Mouse (Mus musculus) right cerebral cortex, postnatal 10 days (tissue): ENCODE results near the gene Rftn1.
A peak's percentile ranks its signal among the peaks of the same experiment; 100 is the strongest.

Experiments
- DNase-seq, 2 experiments: peaks; one replicate each; pipeline ENCODE4 v3.0.0; 2021; ENCODE audit warnings: low spot score in 2 of 2

The Rftn1 gene

GRCm38 (mm10) chr17:50031548-50032491 lies 158.7 kb downstream of the Rftn1 start:
- no peak for DNase-seq

GRCm38 (mm10) chr17:50025651-50026050 lies 164.8 kb downstream of the Rftn1 start:
- no peak for DNase-seq

- peak in 1 of 2 experiments; percentile 36 for DNase-seq
These were observed 165.3 kb downstream of the Rftn1 start for GRCm38 (mm10) chr17:50025173-50025626.

DNA sequence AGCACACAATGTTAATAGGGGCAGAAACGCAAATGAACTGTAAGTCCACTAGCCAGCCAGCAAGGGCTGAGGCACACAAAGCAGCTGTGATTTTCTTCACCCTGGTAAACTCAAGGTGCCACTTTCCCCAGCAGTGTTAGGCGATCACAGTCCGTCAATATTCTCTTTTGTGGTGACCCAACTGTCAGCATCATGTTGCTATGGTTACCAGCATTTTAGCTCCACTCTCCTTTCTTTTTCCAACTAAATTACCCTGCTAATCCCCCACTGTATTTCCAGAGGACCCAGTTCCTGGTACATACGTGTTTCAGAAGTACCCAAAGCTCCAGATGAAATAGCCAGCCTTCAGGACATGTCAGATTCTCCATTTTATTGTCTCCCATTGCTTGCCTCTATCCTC lies 169.1 kb downstream of the Rftn1 start:
- no peak for DNase-seq

GRCm38 (mm10) chr17:50020211-50021001 lies 170.1 kb downstream of the Rftn1 start:
- peak; percentile 50 to 53 for DNase-seq

DNA sequence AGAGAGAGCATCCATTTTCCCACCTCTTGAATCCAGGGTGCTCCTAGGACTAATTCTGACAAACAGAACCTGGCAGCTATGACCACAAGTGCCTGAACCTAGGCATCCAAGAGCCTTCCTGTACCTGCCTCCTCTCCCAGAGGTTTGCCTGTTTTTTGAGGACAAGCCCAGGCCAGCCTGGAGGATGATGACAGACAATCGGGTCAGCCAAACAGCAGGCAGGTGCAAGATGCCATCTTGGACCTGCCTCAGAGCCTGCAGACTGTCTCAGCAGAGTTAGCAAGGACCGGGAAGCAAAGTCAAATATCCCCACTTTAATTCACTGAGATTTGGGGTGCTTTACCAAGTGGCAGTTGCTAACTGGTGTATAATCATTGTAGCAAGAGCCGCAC lies 170.7 kb downstream of the Rftn1 start:
- DNase-seq: no peak

DNA sequence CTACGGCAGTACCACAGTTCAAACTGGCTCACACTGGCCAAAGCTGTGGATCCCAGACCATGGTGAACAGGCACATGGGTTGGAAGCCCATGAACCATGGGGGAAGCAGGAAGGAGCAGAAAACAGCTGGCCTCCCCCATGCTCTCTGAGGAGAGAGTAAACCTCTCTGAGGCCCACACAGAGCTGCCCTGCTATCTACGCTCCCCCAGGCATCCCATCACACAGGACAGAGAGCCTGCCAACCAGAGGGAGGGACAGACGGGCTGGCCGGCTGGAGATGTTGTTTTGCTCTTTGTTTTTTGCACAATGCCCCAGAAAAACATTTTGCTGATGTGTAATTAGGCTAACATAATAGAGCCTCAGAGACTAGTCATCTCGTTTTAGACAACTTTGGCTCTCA lies 171.4 kb downstream of the Rftn1 start:
- DNase-seq: no peak

DNA sequence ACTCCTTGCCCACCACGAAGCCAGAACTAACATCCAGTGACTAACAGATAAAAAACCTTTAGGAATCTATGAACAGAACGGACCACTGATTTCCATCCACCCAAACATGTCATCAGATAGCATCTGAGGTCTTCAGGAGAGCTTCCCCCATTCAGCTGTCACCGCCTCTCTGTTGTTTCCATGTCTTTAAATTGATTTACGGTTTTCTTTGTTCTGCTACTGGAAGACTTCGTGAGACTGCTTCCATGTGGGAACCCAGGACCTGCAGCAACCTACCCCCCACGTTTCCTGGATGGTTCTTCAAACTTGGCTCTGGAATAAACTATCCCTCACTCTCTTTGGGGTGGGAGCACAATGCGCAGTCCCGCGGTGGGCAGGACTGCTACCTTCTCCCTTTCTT lies 175.8 kb downstream of the Rftn1 start:
- no peak for DNase-seq

DNA sequence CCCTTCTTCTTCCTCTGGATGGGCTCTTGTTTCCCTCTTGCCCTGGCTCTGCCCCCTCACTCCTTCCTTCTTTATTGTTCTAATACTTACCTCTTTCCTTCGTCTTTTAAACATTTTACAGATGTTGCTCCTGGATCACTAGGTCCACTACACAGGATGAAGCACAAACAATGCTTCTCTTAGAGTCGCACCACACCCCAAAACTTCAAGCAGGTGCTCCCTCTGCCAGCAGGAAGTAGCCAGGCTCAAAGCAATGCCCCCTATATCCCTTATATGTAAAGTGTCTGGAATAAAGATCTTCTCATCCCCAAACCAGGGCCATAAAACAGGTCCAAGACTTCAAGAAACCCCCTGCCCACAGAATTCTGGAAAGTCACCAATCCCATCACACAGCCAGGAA lies 176.6 kb downstream of the Rftn1 start:
- no peak for DNase-seq

GRCm38 (mm10) chr17:50010096-50010495 lies 180.4 kb downstream of the Rftn1 start:
- no peak for DNase-seq

DNA sequence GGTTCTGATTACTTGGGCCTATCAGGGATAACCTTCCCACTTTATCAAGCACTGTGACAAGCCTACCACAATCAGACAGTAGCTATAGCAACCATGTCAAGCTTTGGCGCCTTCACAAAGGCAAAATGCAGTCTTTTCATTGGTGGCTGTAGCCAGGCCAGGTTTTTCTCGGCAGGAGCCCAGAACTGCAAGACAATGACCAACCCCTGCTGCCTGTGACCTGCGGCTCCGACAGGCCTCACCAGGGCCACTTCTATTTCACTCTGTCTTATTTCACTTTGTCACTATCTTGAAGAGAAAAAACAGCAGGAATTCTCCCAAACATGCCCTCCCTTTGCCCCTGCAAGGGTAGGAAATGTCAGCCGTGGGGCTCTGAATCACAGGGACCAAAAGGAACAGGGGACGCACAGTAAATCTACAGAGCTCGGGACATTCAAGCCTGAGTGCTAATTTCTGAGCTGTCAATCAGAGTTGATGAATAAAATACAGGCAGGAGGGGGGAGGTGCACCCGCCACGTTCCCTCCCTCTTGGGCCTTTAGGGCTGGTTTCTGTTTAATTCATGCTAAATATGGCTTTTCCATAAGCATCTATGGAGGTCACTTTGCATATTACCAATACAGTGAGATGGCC lies 183.6 kb downstream of the Rftn1 start:
- DNase-seq: peak; percentile 60 to 67

DNA sequence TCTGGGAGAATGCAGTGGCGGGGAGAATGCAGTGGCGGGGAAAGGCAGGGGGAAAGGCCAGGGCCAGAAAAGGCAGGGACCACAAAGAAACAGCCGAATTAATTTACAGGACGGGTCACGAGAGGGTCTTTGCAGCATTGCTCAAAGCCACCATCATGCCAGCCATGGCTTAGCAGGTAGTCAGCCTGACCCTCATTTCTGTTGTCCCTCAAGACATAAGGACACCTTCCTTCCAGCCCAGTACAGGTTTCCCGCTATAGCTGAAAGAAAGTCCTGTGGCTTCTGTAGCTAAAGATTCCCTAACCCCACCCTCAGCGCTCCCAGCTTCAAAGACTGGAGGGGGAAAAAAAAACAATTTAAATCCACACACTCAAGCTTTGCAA lies 184.1 kb downstream of the Rftn1 start:
- DNase-seq: no peak

DNA sequence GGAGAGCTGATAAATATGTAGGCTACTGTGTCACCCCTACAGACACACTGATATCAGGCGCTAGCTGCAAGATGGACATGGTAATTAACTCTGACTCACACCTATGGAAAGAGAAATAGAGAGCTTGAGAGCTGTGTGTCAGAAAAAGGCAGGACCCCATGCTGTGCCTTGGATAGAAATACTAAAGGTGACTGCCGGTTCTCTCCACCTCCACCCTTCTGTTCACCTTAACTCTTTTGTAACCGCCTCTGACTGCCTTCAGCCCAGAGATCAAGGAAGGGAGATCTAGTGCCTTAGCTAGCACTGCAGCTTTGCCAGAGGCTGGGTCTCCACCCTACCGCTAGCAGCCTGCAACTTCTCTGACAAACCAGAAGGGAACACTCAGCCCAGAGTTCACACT lies 187.3 kb downstream of the Rftn1 start:
- no peak for DNase-seq

DNA sequence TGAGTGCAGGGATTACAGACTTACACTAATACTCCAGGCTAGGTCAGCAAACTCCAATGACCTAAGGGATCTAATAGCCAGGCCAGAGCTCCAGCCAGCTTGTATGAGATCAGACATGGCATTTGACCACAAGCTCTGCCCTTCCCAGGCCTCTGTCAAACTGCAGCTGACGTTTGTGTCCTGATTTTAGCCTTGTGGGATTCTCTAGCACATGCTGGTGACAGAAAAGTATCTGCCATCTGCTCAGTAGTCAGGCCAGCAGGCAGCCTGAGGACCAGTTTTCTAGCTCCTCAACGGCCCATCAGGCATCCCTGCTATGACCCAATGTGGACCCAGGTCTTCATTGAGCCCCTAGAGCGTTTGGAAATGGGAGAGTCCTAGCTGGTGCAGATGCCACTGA lies 188.3 kb downstream of the Rftn1 start:
- DNase-seq: no peak

DNA sequence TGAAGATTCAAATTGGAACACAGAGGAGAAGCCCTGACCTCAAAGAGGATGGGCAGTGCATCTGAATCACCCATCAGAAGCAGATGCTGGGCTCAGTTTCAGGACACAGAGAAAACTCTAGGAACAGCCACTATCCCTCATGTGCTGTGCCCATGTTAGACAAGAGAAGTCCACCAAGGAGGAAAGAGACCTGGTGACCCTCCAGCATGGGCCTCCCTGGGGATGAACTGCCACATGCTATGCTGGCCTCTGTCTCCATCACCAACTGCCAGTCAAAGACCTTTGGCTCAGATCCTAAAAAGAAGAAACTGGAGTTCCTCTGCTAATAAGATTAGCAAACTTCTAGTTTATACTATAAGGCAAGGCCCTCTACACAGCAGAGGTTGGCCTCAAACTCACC lies 188.7 kb downstream of the Rftn1 start:
- DNase-seq: no peak

GRCm38 (mm10) chr17:50000580-50000979 lies 189.9 kb downstream of the Rftn1 start:
- no peak for DNase-seq

DNA sequence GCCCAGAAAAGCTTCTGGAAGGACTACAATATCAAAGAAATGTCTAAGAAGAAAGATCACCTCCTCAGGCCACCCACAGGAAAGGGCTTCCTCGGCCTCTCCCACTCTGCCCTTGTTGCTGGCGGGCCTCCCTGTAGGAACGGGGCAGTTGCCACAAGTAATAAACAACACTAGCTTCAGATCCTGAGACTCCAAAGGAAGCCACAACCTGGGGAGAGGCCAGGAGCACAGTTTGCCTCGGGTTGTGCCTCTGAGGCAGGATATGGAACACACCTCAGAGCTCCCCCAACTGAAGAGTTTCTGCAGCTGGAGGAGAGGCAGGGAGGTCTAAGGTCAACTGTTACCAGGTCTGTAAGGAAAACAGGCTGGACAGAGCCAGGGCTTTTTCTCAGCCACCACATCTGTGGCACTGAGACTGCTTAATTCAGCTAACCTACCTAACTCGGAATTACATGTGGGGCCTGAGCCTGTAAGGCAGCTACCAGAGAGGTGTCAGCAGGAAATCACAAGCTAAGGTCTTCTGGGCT lies 193.8 kb downstream of the Rftn1 start:
- no peak for DNase-seq

DNA sequence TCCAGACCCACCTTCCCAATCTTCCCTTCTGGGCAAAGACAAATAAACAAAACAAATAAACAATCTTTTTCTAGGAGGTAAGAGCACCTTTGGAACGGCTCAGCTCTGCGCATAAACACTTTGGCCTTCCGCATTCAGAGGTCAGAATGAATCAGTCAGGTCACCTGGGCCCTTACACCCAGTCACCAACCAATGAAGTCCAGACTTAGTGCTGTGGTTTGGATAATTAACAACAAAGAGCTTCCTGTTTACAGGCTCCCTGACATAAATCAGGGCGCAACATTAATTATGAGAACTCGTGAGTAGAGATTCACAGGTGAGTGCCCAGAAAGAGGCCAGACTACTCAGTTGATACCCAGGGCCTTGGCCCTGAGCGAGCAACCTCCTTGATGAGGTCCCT lies 194.4 kb downstream of the Rftn1 start:
- no peak for DNase-seq

- no peak for DNase-seq
These were observed 195.2 kb downstream of the Rftn1 start for GRCm38 (mm10) chr17:49995226-49995625.

- no peak for DNase-seq
These were observed 196.8 kb downstream of the Rftn1 start for GRCm38 (mm10) chr17:49993631-49994030.

DNA sequence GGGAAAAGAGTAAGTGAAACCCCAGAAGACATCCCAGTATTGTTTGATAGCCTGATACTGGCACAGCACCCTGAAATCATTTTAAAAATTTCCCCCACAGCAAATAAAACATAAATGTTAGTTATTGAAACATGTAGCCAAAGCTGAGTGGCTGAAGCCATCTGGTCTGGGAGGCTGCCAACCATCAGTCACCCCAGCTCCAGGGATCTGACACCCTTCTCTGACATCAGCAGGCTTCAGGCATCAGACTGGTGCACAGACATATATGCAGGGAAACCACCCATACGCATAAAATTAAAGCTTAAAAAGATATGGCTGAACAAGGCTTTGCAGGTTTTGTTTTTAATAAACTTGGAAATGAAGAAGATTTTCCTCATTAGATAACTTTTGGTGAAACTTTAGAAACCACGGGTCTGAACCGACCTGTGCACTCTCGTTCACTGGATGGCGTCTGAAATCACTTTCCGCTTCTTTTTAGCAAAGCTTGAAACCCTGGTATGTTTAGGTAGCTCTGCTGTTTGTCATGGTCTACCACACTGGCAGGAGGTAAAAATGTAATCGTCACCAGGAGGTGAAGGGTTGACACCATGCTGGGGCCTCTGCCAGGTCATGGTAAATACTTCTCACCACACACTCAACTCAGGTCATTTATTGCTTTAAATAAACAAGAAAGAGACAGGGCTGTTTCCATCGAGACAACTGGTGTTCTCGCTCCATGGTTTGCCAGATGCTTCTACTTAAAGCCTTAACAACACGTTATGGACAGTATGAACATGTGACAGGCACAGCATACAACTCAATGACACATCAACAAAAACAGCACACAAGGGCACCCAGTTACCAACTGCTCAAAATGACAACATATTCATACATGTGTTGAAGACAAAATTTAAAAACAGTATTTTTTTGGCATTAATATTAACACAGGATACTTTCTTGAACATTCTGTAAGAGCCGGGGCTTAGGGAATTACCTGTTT lies 197.6 kb downstream of the Rftn1 start:
- DNase-seq: no peak
